Mouse (Mus musculus) layer of hippocampus, postnatal 14 days (tissue): ENCODE data around the gene Nppa. TPM values are rescaled to one million over a fixed set of nuclear protein-coding genes. Genes with fewer than 3 reads are reported as not detected.
"Not testable (repeated sequence)": the region's sequence is repeated elsewhere in the genome, so short reads cannot be mapped to it uniquely, and the experiment has no call there.

Experiments
- DNase-seq, 2 experiments: peaks; one replicate each; pipeline ENCODE4 v3.0.0; 2021 to 2022; ENCODE audit warnings: low spot score in 2 of 2, mixed read lengths in 1 of 2
- total RNA-seq, 2 experiments: library from RNA; stranded (reverse); gene quantifications; 2 replicates each; pipeline ENCODE4 v1.2.3; 2021

Nppa gene
- total RNA-seq, 2 experiments from 2014 or later = 0.45 to 0.92 TPM

- no peak for DNase-seq
Measured at GRCm38 (mm10) chr4:148009641-148010040, 9.1 kb downstream of the Nppa start.

- DNase-seq = no peak
Measured at GRCm38 (mm10) chr4:148011332-148011731, 10.8 kb downstream of the Nppa start.

- DNase-seq = no peak
Measured at GRCm38 (mm10) chr4:148012216-148012615, 11.7 kb downstream of the Nppa start.

- DNase-seq = no peak
Measured at GRCm38 (mm10) chr4:148015418-148015817, 14.9 kb downstream of the Nppa start.

- no peak for DNase-seq
Measured at GRCm38 (mm10) chr4:148016981-148017380, 16.5 kb downstream of the Nppa start.

- no peak for DNase-seq
Measured at GRCm38 (mm10) chr4:148018410-148018809, 17.9 kb downstream of the Nppa start.

GRCm38 (mm10) chr4:148024003-148024402, 23.5 kb downstream of the Nppa start:
- DNase-seq = no peak

- no peak for DNase-seq
Measured at GRCm38 (mm10) chr4:148029297-148029696, 28.8 kb downstream of the Nppa start.

- no peak for DNase-seq
Measured at GRCm38 (mm10) chr4:148030506-148030905, 30.0 kb downstream of the Nppa start.

GRCm38 (mm10) chr4:148033858-148034410, 33.4 kb downstream of the Nppa start:
- no peak for DNase-seq

GRCm38 (mm10) chr4:148035440-148035839, 34.9 kb downstream of the Nppa start:
- no peak for DNase-seq

- DNase-seq = no peak
Measured at GRCm38 (mm10) chr4:148038079-148038599, 37.6 kb downstream of the Nppa start.

- DNase-seq = peak; percentile 100
Measured at GRCm38 (mm10) chr4:148038600-148039253, 38.2 kb downstream of the Nppa start, which contains the start of the genes Clcn6 and Mthfr. Clcn6 (minus strand) TSS chr4:148038821. Mthfr (plus strand) TSS chr4:148039077.

- DNase-seq = peak in 1 of 2 experiments; percentile 25
Measured at GRCm38 (mm10) chr4:148039254-148040028, 38.9 kb downstream of the Nppa start.

- DNase-seq = no peak
Measured at GRCm38 (mm10) chr4:148040029-148040830, 39.7 kb downstream of the Nppa start.

- peak in 1 of 2 experiments; percentile 35 for DNase-seq
Measured at GRCm38 (mm10) chr4:148040933-148041610, 40.5 kb downstream of the Nppa start.

GRCm38 (mm10) chr4:148041611-148042191, 41.2 kb downstream of the Nppa start:
- DNase-seq = no peak

- DNase-seq = not testable (repeated sequence)
Measured at GRCm38 (mm10) chr4:148043327-148043726, 42.8 kb downstream of the Nppa start.

- no peak for DNase-seq
Measured at GRCm38 (mm10) chr4:148044113-148044512, 43.6 kb downstream of the Nppa start.

- DNase-seq = no peak
Measured at GRCm38 (mm10) chr4:148046450-148047031, 46.0 kb downstream of the Nppa start.
